Mouse (Mus musculus): ENCODE measurements around the gene Armc7.

DNA sequence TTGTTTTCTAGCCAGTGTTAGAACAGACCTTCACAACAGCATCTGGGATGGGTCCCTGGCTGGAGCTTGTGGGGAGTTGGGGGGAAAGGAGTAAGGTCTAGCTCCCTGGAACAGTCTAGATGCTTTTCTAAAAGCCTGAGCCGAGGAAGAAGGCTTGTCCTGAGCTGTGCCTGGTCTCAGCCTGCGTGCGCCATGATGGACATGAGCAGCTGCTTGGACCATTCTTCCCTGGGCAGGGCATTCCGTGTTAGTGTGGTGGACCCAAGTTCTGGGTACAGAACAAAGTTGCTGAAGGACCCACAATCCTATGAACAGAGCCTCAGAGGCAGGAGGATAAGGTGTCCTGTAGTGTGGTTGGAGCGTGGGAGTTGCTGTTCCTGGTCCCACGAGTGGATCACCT is 44.9 kb upstream of the Armc7 start:
- no peak for TF ChIP-seq TAL1 (IDR thresholded peaks at IDR 0.05; ENCODE audit: low read length)
- TF ChIP-seq GATA1 (IDR thresholded peaks at IDR 0.05; ENCODE audit: low read length), result no peak
